Mouse (Mus musculus): ENCODE results near the gene Dapl1. TPM values are rescaled to one million over a fixed set of nuclear protein-coding genes. Genes with fewer than 3 reads are reported as not detected.

The Dapl1 gene
- total and polyA plus RNA-seq, 3 experiments, result not detected

- H3K27me3 ChIP-seq (ENCODE audit: control insufficient read depth, insufficient read depth, low read length), result no peaks in the 10 kb centered on the region
- TF ChIP-seq EP300 (IDR thresholded peaks at IDR 0.05; ENCODE audit: insufficient read depth, low read depth, low read length), result peak; percentile 91
- TF ChIP-seq CTCF (IDR thresholded peaks at IDR 0.05), result peak; percentile 75
- TF ChIP-seq POLR2A (IDR thresholded peaks at IDR 0.05; ENCODE audit: insufficient read depth, low read depth, low read length), result no peak
- 23% methylated on average over 11 of the region's 11 CpGs for WGBS
- H3K9ac ChIP-seq (ENCODE audit: low read depth, low read length), result no peak overlapping the region
- H3K4me1 ChIP-seq (ENCODE audit: control insufficient read depth, insufficient read depth, low read length), result peaks cover 3% of the 10 kb centered on the region; the same call in 1 of the 2 replicates
- H3K36me3 ChIP-seq (ENCODE audit: control insufficient read depth, insufficient read depth, low read length), result no peaks in the 10 kb centered on the region
- no peaks in the 10 kb centered on the region for H3K79me2 ChIP-seq (replicated peaks; ENCODE audit: control insufficient read depth, insufficient read depth, low read length)
- intact Hi-C loops (cut with DNase I), result loop anchor here (1.0 kb wide), 1 partner anchor 204 kb away; no protein-coding TSS in a partner anchor
- no peak overlapping the region for H3K4me3 ChIP-seq
- DNase-seq, result peak; percentile 65 to 76
- H3K27ac ChIP-seq, result peak overlapping the region; percentile 21
Observed at GRCm38 (mm10) chr2:59541121-59541887, 56.9 kb downstream of the Dapl1 start.

GRCm38 (mm10) chr2:59543543-59544065 lies 59.2 kb downstream of the Dapl1 start:
- no peaks in the 10 kb centered on the region for H3K27me3 ChIP-seq (ENCODE audit: control insufficient read depth, insufficient read depth, low read length)
- H3K4me1 ChIP-seq (ENCODE audit: control insufficient read depth, insufficient read depth, low read length), result peaks cover 3% of the 10 kb centered on the region; the same call in 1 of the 2 replicates
- no peak for TF ChIP-seq EP300 (IDR thresholded peaks at IDR 0.05; ENCODE audit: insufficient read depth, low read depth, low read length)
- TF ChIP-seq CTCF (IDR thresholded peaks at IDR 0.05), result no peak
- no peaks in the 10 kb centered on the region for H3K79me2 ChIP-seq (replicated peaks; ENCODE audit: control insufficient read depth, insufficient read depth, low read length)
- no peak overlapping the region for H3K9ac ChIP-seq (ENCODE audit: low read depth, low read length)
- H3K27ac ChIP-seq, result no peak overlapping the region
- no peaks in the 10 kb centered on the region for H3K36me3 ChIP-seq (ENCODE audit: control insufficient read depth, insufficient read depth, low read length)
- intact Hi-C loops (cut with DNase I), result no loop called here
- 84% methylated on average over 9 of the region's 9 CpGs for WGBS
- no peak for DNase-seq
- no peak overlapping the region for H3K4me3 ChIP-seq

- Histone ChIP-seq H3K9ac (ENCODE audit: low read depth, low read length) (no peak overlapping the region), H3K36me3 (ENCODE audit: control insufficient read depth, insufficient read depth, low read length) (no peaks in the 10 kb centered on the region), H3K27ac (no peak overlapping the region), H3K4me3 (no peak overlapping the region), H3K27me3 (ENCODE audit: control insufficient read depth, insufficient read depth, low read length) (no peaks in the 10 kb centered on the region), H3K4me1 (ENCODE audit: control insufficient read depth, insufficient read depth, low read length) (peaks cover 3% of the 10 kb centered on the region; the same call in 1 of the 2 replicates), H3K79me2 (replicated peaks; ENCODE audit: control insufficient read depth, insufficient read depth, low read length) (no peaks in the 10 kb centered on the region)
- intact Hi-C loops (cut with DNase I), result no loop called here
- no peak for DNase-seq
- TF ChIP-seq POLR2A (IDR thresholded peaks at IDR 0.05; ENCODE audit: insufficient read depth, low read depth, low read length) (no peak), CTCF (IDR thresholded peaks at IDR 0.05) (no peak), EP300 (IDR thresholded peaks at IDR 0.05; ENCODE audit: insufficient read depth, low read depth, low read length) (no peak)
- WGBS, result 67% methylated on average over 13 of the region's 13 CpGs
Observed at GRCm38 (mm10) chr2:59544237-59544909, 59.9 kb downstream of the Dapl1 start.

- no peak for TF ChIP-seq POLR2A (IDR thresholded peaks at IDR 0.05; ENCODE audit: insufficient read depth, low read depth, low read length)
- TF ChIP-seq CTCF (IDR thresholded peaks at IDR 0.05), result no peak
- TF ChIP-seq EP300 (IDR thresholded peaks at IDR 0.05; ENCODE audit: insufficient read depth, low read depth, low read length), result no peak
- H3K27me3 ChIP-seq (ENCODE audit: control insufficient read depth, insufficient read depth, low read length), result no peaks in the 10 kb centered on the region
- WGBS, result 76% methylated on average over 7 of the region's 7 CpGs
Observed at GRCm38 (mm10) chr2:59545001-59545400, 60.5 kb downstream of the Dapl1 start.

GRCm38 (mm10) chr2:59547369-59548099 lies 63.1 kb downstream of the Dapl1 start:
- no peaks in the 10 kb centered on the region for H3K36me3 ChIP-seq (ENCODE audit: control insufficient read depth, insufficient read depth, low read length)
- no peak for DNase-seq
- H3K4me3 ChIP-seq, result no peak overlapping the region
- no peaks in the 10 kb centered on the region for H3K27me3 ChIP-seq (ENCODE audit: control insufficient read depth, insufficient read depth, low read length)
- 84% methylated on average over 8 of the region's 8 CpGs for WGBS
- no peak overlapping the region for H3K9ac ChIP-seq (ENCODE audit: low read depth, low read length)
- no peak overlapping the region for H3K27ac ChIP-seq
- TF ChIP-seq CTCF (IDR thresholded peaks at IDR 0.05) (no peak), POLR2A (IDR thresholded peaks at IDR 0.05; ENCODE audit: insufficient read depth, low read depth, low read length) (no peak), EP300 (IDR thresholded peaks at IDR 0.05; ENCODE audit: insufficient read depth, low read depth, low read length) (no peak)
- H3K4me1 ChIP-seq (ENCODE audit: control insufficient read depth, insufficient read depth, low read length), result no peaks in the 10 kb centered on the region
- no peaks in the 10 kb centered on the region for H3K79me2 ChIP-seq (replicated peaks; ENCODE audit: control insufficient read depth, insufficient read depth, low read length)
- intact Hi-C loops (cut with DNase I), result no loop called here

More at GRCm38 (mm10) chr2:59545001-59545400, 60.5 kb downstream of the Dapl1 start:
- no peak overlapping the region for H3K9ac ChIP-seq (ENCODE audit: low read depth, low read length)
- no peaks in the 10 kb centered on the region for H3K4me1 ChIP-seq (ENCODE audit: control insufficient read depth, insufficient read depth, low read length)
- DNase-seq, result no peak
- no peak overlapping the region for H3K4me3 ChIP-seq
- H3K27ac ChIP-seq, result no peak overlapping the region
- H3K79me2 ChIP-seq (replicated peaks; ENCODE audit: control insufficient read depth, insufficient read depth, low read length), result no peaks in the 10 kb centered on the region
- intact Hi-C loops (cut with DNase I), result no loop called here
- no peaks in the 10 kb centered on the region for H3K36me3 ChIP-seq (ENCODE audit: control insufficient read depth, insufficient read depth, low read length)
